Mouse (Mus musculus) A20 (cell line): Measurements from ENCODE around the gene H3f3b.
A peak's percentile ranks its signal among the peaks of the same experiment; 100 is the strongest.

Source experiments
- DNase-seq: peaks from one replicate; pipeline ENCODE4 v3.0.0-alpha.2; 2011; ENCODE audit warnings: low read depth, low spot score

The H3f3b gene

DNA sequence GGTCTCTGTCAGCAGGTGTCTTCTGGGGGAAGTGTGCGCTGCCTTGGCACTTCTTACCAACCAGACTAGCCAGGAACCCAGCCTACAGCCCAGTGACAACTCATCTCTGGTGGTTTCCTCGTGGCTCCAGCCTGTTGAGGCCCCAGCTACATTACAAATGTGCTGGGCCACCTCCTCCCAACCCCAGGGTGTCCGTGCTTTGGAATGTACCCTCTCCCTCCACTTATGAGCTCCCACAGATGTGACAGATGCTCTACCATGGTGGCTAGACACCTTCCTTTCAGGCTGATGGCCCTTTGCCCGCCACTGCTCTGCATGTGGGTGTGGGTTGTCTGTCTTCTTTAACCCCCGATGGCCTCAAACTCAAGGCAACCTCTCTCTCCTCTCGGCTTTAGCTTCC lies 26.0 kb downstream of the H3f3b start:
- DNase-seq: no peak

DNA sequence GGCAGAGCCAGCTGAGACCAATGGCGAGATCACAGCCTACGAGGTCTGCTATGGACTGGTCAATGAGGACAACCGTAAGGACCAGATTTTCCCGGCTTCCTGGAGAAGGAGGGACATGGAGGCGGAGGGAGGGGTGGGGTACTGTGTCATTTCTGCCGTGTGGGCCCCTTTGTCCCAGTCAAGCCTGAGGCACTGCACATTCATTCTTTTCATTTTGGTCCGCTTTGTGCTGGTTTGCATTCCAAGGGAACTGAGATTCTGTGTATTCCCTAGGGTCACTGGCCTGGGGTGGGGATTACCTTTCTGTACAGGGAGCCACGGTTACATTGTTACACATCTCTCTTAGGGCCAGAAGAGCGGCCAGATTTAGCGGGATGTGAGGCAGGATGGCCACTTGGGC lies 27.2 kb downstream of the H3f3b start:
- no peak for DNase-seq

DNA sequence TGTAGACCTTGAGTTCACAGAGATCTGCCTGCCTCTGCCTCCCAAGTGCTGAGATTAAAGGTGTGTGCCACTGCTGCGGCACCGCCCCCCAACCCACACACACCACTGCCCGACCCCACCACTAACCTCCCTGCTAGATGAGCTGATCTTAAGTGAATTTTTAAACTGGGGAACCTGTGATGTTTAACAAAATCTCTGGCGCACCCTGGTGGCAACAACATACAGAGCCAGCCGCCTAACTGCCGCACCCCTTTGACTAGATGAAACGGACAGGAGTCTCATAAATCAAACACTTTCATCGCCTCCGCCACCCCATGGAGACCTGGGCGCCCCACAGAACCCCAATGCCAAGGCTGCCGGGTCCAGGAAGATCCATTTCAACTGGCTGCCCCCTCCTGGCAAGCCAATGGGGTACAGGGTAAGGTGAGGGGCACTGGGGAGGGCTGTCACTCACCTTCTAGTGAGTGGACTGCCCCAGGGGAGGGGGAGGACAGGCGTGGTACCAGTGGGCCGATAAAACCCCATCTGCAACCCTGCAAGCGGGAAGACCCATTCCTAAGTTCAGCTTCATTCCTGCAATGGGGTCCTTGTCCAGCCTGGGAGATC lies 28.1 kb downstream of the H3f3b start:
- DNase-seq: peak; percentile 84

DNA sequence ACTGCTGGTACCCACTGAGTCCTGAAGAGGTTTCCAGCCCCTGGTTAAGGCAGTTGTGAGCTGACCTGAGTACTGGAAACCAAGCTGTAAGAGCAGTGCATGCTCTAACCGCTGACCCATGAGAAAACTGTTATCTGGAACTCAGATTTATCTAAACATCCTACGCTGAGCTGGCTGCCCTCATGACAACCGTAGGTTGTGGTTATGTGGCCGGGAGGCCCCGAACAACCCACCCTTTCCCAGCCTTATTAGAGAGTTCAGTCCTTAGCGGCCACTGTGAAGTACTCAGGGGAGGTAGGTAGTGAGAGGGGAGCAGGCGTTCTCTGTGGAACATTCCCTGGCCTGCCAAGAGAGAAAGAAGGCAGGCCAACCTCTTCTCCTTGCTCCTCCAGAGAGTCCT lies 28.7 kb downstream of the H3f3b start:
- no peak for DNase-seq

DNA sequence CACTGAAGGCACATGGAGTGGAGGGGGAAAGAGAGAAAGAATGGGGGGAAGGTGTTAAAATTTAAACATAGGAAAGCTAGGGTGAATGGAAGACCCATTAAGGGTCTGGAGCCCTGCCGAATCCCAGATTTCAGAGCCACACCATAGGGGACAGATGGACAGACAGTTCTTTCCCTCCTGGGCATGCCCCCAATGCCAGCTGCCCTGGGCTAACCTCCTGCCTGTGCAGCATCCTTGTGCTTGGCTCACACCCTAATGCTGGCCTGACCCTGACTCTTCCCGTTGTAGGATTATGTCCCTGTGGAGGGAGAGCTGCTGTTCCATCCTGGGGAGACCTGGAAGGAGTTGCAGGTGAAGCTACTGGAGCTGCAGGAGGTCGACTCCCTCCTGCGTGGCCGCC lies 30.1 kb downstream of the H3f3b start:
- DNase-seq: no peak

DNA sequence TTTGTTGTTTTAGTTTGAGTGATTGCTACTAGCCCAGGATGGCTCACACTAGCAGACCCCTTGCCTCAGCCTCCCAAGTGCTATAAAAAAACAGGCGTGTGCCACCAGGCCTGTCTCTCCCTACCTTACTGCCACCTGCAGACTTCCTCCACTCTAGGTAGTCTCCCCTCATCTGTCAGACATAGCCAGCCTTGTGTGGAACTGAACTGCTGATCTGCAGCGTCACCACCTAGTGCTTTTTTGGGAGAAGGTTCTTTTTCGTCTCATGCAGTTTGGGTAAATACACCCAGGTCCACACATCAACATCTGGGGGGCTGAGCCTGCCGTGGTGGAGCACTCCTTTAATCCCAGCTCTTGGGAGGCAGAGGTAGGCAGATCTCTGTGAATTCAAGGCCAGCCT lies 30.7 kb downstream of the H3f3b start:
- DNase-seq: peak; percentile 65

DNA sequence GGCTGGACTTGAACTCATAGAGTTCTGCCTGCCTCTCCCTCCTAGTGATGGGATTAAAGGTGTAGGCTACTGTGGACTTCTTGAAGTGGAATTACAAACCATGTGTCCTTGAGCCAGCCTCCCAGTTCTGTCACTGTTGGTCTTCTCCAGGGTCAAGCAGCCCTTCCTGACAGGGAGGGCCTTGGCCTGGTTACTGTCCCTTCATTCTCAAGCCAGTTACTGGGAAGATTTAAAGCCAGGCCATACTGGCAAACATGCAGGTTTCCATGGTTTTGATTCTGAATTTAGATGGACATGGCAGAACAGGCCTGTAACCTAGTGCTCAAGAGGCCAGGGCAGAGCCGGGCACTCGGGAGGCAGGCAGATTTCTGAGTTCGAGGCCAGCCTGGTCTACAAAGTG lies 32.5 kb downstream of the H3f3b start:
- DNase-seq: no peak

DNA sequence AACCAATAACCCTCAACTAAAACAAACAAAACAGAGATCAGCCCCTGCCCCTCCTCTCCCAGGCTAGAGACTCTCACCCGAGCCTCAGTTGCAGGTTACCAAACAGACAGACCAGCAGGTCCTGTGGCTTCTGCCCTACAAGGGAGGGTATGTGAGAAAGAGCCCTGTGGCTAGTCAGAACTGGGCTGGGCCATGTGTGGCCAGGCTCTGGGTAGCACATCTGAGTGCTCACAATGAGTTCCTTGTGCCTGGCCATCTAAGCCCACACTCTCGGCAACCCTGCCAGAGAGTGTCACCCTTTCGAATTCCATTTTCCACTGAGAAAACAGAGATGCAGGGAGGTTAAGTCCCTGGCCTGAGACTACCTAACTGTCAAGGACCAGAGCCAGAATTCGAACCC lies 35.7 kb downstream of the H3f3b start:
- no peak for DNase-seq

DNA sequence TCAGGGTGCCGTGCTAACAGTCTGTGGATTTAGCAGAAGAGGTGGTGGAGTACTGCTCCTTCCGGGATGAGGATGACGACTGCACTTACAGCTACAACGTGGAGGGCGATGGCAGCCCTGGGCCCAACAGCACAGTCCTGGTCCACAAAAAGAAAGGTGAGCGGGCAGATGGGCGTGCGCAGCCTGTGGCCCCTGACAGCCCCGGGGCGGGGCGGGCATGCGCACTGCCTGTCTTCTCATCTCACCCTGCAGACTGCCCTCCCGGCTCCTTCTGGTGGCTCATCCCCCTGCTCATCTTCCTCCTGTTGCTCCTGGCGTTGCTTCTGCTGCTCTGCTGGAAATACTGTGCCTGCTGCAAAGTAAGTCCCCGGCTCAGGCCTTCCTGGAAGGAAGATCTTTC lies 38.1 kb downstream of the H3f3b start:
- no peak for DNase-seq

DNA sequence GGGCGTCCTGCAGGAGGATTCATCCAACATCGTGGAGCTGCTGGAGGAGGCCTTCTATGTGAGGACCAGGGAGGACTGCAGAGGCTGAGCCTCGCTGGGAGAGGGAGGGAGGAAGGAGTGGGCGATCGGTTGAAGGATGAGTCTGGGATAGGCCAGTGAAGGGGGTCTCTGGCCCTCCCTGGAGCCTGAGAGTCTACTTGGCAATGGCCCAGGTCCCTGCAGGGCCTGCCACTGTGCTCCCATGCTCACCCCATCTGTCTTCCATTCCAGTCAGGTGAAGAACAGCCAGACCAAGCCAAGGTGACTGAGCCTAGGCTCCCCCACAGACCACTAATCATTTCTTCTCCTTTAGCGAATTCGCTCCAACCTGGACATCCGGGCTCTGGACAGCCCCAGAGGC lies 44.5 kb downstream of the H3f3b start:
- DNase-seq: no peak

DNA sequence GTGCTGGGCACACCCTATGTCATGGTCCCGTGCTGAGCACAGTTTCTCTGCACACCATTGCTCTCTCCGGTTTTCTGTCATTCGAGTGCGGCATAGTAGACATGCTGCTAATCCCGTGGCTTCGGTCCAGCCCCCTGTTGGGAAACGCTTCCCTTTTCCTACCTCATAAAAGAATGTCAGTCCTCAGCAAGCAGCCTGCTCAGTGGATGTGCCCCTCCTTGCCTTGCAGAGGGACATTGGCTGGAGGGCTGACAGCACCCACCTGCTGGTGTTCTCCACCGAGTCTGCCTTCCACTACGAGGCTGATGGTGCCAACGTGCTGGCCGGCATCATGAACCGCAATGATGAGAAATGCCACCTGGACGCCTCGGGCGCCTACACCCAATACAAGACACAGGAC lies 45.3 kb downstream of the H3f3b start:
- DNase-seq: no peak

DNA sequence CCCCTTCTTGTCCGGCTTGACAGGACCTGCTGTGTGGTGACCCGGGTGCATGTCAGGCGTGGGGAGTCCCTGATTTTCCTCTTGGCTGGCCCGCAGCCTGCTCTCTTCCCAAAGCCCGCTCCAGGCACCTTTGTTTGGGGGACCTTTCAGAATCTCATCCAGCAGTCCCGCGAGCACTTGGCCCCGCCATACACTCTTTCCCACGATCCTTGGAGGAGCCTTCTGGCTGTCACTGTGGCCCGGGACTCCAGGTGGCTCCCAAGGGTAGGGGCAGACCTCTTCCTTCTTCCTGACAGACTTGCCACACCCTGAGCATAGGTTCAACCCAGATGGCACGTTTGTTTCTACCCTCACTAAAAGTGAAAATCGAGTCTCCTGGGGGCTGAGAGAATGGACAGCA lies 52.2 kb downstream of the H3f3b start:
- no peak for DNase-seq

DNA sequence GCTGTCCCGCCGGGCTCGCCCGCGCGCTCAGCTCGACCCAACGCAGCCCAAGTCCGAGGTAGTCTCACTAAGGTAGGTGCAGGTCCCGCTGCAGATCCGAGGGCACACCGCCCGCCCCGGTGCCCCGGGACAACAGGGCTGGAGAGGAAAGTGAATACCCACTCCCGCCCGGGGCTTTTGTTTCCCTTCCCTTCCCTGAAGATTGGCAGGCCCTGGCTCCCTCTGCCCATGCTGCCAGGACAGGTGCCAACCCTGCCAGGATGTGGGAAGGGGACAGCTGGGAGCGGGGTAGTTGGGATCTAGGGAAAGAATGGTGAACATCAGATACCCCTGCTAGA lies 52.7 kb downstream of the H3f3b start:
- no peak for DNase-seq

DNA sequence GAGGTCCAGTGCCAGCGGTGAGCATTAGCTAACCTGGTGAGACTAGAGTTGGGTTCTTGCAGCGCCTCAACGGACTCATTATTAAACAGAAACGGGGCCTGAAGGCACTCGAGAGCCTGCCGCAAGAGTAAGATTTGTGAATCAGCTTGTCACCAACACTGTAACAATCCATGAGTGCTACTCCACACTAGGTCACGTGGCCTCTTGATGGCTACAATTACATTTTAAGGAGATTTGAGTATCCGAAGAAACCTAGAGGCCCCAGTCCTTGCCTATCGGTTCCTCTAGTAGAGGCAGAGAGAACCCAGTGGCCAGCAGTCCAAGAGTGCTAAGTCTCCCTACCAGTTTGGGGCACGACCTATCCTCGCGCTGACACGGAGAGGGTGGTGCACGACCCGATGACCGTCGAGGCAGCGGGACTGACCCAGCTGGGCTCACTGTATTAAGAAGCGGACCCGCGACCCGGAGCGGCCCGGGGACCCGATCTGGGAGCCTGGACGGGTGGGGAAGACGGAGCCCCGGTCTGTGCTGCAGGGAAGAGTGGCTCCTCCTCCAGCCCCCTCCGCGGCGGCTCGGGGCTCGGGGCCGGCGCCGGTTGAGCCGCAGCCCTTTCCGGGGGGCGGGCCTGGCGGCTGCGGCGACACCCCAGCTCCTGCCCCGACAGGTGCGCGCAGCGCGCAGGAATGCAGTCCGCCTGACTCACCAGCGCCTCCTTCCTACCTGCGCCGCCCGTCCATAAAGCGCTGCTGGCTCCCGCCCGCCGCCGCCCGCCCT lies 53.3 kb downstream of the H3f3b start, which contains the start of gene Itgb4:
Gene Itgb4, plus strand, starts transcription at position 401 of the 774 bp plus-strand sequence.
- peak; percentile 53 for DNase-seq
